Mouse (Mus musculus): ENCODE results near the gene Dock10. TPM values are rescaled to one million over a fixed set of nuclear protein-coding genes. Genes with fewer than 3 reads are reported as not detected.

The Dock10 gene
- total RNA-seq, 2 experiments from 2014 or later = 11.5 to 12.2 TPM

DNA sequence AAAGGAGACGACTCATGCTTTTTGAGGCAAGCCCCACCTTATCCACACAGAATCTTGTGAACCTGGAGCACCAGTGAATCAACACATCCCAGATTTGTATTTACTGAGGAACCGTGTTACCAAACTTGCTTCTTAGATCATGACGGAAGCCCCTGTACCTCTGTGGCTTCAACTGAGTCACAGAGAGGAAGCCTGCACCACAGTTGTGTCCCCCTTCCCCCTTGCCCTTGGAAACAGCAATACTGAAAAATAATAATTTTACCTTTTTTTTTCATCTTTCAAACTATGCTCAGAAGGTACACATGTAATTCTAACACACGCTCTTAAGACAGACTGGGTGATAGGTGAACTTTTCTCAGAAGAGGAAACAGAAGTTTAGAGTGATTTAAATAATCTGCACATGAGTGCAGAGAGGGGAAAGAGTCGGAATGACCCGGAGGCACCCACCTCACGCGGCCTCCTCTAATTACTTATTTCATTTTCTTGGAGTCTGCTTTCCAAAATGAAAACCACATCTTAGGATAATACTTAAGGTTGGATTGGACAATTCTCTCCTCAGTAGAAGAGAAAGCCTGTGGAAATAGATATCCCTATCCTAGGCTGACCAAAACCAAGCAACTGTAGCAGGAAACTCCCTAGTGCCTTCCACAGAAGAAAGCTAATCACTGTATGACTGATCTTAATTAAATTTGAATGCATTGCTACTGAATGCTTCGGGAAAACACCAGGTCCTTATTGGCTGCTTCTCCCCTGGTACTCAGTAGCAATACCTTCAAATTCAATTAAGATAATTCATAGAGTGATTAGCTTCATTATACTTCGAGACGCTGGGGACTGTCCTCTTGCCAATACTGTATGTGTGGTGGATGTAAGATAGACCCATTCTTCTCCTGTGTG, 96.6 kb downstream of the Dock10 start:
- intact Hi-C loops (cut with DNase I) = no loop called here
- no peak for DNase-seq

DNA sequence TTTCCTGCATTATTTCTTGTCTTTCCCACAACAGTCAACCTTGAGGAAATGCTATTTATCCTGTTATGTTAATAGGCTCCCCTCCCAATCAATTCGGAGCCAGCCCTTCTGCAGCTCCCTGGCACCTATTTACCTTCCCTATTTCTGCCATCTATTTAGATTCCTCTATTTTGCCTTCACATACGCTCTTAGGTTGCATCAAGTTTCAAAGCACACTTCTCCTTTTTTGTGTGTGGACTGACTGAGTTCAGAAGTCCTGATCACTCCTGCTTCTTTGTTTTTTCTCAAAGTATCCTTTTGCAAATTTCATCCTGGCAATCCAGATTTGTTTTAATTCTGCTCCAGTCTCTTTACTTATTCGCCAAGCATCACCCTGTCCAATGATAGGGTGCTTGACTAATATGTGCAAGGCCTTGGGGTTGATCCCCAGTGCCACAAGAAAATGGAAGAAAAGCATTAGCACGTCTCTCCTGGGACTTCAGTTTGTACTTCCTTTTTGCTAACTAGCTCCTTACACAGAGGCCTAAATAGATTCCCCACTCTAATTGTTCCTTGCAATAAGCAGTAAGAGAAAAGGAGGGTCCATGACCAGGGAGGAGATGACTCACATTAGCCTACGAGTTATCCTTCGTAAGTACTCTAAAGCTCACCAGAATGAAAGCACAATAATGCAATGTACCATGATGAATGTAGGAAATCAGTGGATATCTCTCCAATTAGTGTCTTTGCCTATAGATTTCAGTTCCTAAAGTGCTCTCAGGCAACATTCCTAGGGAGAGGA, 98.7 kb downstream of the Dock10 start:
- intact Hi-C loops (cut with DNase I) = no loop called here

DNA sequence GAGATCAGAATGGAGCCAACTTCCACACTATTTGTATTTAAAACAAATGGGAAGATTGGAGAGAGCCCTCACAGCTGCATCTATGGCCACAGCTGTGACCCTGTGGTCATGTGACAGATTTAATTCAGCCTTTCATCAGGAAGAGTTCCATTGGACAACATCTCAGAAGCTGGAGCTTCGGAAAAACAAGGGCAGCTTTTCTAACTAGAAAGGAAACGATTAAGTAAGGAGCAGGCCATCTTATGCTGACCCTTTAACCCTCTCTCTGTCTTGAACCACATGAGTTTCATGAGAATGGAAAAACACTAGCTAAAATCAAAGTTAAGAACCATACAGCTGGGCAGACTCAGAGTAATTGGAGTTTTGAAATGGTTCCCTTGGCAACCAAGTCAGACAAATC, 101.9 kb downstream of the Dock10 start:
- intact Hi-C loops (cut with DNase I) = no loop called here

More for the DNA sequence above, 98.7 kb downstream of the Dock10 start:
- no peak for DNase-seq

DNA sequence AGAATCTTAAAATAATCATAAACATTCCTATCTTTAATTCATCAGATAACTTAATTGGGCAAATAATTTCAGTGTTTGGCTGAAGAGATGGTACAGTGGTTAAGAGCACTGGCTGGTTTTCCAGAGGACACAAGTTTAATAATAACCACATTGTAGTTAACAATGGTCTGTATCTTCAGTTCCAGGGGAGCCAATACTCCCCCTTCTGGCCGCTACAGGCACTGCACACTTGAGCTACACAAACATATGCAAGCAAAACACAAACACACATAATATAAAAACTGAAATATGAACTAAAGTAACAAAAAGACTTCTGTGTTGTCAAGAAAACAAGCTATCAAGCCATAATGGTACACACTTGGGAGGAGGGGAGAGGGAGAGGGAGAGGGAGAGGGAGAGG, 102.5 kb downstream of the Dock10 start:
- intact Hi-C loops (cut with DNase I) = no loop called here
- DNase-seq = no peak

More for the DNA sequence above, 101.9 kb downstream of the Dock10 start:
- DNase-seq = no peak

DNA sequence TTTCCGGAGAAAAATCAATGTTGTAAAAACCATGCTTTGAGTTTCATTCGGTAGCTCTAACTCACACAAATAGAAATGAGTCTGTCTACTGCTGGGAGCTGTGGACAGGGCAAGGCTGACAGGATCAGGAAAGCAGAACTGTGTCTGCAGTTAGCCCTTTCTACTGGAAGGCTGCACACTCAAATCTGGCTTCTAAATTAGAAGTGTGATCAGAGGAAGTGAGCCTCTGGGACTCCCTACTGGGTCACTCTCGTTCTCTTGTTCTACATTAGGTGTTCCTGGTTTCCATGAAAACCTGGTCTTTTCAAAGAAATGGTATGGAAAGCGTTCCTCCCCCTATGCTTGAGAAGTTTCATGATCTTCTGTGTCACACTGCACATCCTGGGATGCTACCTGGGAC, 103.1 kb downstream of the Dock10 start:
- DNase-seq = no peak

DNA sequence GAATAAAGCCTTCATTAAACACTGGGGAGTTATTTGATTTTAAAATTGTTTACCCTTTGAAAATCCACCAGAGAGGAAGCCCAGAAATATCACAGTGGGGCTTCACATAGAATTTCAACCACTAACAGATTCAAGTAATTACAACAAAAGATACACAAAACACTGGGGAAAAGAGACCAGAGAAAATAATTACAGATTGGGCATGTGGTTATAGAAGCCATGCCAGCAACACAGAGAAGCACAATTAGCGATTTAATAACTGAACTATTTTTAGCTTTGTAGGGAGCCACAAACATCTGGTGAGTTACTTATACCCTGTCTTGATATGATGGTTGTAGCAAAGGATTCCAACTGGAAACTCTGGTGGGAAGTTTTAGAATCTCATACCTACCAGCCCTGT, 104.2 kb downstream of the Dock10 start:
- no peak for DNase-seq
- intact Hi-C loops (cut with DNase I) = no loop called here

More for the DNA sequence above, 103.1 kb downstream of the Dock10 start:
- intact Hi-C loops (cut with DNase I) = no loop called here

DNA sequence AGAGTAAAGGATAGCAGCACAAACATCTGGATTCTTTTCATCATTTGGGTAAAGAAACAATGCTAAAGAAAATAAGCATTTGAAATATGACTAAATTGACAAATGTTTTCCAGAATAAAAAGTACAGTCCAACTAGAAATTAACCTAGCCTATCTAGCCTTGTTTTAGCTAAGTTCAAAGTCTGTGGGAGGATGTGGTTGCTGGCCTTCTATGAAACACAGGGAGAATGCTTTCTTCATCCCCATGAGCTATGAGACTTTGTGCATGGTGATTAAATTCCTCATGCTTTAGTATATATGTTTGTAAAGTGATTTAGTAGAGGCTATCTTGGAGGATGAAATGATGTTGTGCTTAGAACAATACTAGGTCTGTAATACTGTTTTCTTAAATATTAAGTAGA, 105.5 kb downstream of the Dock10 start:
- DNase-seq = no peak
- intact Hi-C loops (cut with DNase I) = no loop called here

DNA sequence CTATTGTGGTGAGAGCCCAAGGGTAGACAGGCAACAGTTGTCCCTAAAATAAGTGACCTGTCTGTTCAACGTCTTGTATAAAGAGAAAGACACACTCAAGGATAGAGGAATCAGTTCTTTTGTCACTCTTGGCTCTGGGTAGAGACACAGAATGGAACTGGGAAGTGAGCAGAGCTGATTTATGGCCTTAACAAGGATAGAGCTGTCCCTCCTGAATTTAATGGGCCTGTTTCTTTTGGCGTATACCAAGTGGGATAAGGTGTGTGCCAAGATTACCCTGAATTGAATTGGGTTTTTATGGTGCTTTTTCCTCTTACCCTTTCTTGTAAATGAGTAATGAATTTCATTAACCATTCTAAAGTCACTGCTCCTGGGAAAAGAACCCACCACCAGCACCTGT, 106.2 kb downstream of the Dock10 start:
- DNase-seq = no peak
- intact Hi-C loops (cut with DNase I) = no loop called here

DNA sequence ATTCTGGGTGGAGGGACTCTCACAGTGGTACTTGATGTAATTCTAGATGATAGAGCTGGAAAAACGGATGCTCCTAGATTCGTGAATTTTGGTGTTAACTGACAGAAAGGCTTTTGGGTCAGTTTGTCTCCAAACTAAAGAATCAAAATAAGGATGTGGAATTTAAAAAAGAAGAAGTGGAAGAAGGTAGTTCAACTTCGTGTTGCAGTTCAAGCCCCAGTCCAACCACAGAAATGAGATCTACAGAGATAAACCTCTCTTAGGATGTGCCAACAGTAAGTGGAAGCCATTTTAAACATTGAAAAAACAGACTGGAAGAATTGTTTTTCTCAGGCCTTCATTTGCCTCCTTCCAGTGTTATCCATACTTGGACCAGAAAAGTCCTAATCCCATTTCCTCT, 111.7 kb downstream of the Dock10 start:
- intact Hi-C loops (cut with DNase I) = no loop called here
- no peak for DNase-seq

DNA sequence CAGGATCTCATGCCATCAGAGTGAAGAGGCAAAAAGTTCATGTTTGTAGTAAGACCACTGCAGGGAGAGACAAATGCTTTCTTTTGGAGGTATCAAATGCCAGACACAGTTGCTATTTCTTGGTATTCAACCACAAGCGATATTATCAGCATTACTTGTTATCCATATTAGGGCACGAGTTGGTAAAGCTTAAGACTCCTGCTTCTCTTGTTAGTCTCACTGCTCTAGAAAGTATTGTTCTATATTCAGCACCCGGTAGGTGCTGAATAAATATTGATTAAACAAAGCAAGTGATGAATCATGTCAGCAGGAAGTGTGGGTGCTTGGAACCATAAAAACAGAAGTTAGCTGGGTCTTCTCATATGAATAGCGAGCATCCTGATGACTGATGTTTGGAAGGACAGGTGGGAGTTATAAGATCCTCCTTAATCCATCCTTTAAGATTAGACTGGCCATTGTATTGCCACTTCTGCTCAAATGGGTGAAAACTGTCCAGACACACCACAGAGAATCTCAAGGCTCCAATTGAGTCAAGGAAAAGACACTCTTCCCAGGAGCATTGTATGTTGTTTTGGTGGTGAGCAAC, 114.4 kb downstream of the Dock10 start:
- intact Hi-C loops (cut with DNase I) = no loop called here

DNA sequence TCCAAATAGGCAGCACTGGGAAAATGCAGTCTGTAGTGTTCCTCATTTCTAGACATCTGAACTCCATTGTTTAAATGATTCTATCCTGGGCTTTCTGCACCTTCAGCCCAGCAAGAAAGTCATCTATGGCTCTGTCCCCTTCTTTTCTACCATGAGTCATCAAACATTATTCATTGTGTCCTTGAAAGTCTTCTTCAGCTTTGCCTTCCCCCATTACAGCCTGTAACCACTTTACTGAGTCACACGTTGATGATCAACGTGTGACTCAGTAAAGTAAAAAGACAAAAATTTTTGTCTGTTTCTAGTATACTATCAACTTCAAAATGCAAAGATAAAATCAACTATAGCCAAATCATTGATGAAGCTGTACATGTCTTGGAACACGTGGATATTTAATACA, 116.5 kb downstream of the Dock10 start:
- DNase-seq = no peak
- intact Hi-C loops (cut with DNase I) = no loop called here

More for the DNA sequence above, 114.4 kb downstream of the Dock10 start:
- DNase-seq = no peak

DNA sequence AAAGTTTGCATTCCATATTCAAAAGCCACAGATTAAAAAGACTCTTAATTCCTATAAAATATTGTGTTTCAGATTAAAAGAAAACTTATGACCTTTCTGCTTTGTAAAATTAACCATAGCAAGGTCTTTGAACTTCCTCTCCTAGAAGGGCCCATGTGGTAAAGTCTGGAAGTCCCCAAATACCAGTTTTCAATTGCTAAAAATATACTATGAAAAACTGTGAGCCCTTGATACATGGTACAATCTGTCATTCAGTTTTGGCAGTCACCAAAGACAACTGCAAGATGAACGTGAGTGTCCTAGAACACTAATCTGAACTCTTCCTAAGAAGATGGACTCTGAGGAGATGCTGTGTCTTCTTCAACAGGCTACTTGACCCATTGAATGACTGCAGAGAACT, 117.0 kb downstream of the Dock10 start:
- intact Hi-C loops (cut with DNase I) = no loop called here
- DNase-seq = no peak

DNA sequence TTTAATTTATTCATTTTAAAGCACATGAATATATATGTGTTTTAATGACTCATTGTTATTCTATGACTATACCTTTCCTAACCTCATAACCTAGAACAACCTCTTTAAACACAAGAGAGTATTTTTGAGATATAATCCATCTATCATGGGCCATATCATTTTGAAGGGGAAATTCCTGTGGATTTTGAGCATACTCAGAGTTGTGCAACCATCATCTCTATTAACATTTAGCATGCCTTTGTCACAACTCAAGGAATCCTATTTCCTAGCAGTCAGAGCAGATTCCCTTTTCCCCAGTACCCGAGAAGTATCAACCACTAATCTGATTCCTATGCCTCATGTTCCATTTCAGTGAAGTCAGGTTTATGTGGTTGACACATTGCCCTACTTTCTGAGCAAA, 118.8 kb downstream of the Dock10 start:
- no peak for DNase-seq
- intact Hi-C loops (cut with DNase I) = no loop called here

DNA sequence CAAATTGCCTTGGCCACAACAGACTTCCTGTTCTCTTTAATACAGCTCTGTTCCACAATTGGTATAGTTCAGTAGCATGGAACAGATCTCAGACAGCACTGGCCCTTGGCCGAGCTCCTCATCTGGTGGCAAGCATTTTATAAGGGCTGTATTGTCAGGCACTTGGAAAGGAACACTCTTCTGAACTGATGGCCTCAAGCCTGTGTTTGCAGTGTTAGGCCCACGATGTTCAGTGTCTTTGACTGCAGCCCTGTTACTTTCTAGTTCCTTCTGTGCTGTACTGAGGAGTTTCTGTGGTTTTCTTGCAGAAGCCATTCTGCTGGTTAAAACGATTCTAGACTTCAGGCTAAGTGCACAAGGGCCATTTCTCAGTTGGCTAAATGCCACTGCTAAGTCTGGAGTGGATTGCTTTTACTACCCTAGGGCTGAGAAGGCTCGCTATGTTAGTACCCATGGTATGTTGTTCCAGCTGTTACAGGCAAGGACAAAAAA, 121.1 kb downstream of the Dock10 start:
- intact Hi-C loops (cut with DNase I) = no loop called here
- peak; percentile 60 for DNase-seq

DNA sequence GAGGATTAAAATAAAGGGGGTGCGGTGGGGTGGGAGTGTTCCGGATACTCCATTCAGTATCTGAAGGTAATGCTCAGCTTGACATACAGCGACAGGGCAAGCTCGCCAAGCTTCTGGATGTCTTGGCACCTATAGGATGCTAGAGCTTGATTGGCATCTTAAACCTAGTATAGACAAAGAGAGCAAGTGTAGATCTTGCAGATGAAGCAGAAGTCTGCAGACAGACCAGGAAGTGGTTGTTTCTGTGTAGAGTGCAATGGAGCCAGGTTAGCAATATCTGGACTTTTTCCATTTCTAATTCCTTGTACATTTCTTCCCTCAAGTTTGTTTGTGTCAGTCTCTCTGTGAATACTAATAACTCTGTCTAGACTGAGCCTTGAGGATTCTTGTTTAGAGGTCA, 122.5 kb downstream of the Dock10 start:
- DNase-seq = no peak
- intact Hi-C loops (cut with DNase I) = no loop called here

DNA sequence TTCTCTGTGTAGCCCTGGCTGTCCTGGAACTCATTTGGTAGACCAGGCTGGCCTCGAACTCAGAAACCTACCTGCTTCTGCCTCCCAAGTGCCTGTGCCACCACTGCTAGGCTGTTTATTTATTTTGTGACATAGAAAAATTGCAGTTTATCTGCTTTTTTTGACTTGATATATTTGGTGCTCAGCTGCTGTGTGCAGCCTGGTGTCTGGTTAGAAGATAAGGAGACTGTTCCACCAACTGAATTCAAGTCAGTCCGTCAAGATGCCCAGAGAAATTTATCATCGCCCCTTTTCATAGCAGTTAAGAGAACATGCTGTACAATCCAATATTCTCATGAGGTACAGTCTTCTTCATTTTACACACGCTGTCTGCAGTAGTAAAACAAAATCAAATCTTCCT, 124.8 kb downstream of the Dock10 start:
- intact Hi-C loops (cut with DNase I) = no loop called here
- DNase-seq = no peak

DNA sequence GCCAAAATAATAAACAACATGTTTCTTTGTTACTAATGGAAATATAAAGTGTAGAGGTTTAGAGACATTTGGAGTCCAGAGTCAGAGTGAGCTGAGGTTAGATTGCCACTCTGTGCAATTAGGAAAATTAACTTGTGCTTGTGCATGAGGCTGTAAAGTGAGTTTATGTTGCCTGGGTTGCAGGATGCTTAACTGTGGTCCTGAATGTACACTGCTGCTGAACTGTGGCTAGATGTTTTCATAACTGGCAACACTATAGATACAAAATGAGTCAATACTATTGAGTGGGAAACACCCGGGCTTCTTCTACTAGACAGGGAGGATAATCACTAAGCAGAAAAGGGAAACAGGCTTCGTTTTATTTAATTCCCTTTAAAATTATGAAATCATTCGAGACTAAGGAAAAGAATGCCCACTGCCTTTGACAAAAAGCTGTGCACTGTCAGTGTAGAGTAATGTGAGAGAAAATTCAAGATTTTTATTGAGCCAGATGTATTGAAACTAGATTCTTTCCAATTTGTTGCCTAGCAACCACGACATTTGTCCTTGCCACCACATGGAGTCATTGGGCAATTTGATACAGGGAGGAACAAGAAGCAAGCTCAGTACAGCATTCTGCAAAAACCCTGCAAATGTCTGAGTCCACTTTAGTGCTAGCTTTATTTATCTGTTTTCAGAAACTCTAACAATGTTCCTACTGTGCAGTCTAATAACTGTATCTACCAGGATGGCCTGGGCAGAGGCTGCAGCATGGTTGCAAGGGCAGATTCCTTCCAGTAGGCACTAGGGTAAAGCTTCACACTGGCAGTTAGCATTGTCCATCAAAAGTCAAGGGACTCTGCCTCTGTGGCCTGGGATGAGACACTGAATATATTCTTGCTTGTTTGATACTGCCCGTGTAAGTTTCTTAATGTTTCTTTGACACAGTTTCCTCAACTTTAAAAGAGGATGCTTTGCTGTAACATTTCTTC, 127.9 kb downstream of the Dock10 start:
- intact Hi-C loops (cut with DNase I) = no loop called here

DNA sequence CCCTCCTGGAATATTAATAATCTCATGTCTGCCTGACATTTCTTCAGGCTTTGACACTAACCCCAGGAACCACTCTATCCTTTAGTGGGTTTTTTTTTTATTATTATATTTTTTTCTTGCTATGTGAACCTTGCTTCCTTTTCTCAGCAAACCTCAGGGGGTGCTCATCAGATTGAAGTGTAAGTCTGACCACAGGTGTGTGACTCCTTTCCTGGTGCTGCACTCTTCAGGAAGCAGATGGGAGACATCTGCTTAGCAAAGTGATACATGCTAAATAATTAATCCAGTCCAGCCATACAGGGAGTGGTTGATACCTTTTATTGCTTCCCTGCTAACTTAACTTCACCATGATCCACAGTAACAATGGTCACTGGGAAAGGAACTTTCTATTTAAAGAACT, 130.3 kb downstream of the Dock10 start:
- intact Hi-C loops (cut with DNase I) = no loop called here

More for the DNA sequence above, 127.9 kb downstream of the Dock10 start:
- no peak for DNase-seq

DNA sequence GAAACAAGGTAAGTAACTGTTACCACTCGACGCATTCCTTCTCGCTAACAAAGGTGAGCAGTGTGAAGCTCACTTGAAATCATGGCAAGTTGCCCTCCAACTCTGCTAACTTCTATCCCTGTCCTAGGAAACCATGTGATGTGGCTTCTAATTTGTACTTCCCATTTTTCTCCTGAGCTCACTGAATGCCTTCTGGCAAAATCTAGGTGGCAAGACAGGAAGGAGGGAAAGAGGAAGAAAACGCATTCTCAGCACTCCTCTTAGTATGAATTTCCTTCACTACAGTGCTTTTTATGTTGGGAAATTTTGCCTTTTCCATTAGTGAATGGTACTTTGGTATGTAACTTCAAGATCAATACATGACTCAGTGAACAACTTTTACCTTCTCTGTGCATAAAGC, 131.5 kb downstream of the Dock10 start:
- no peak for DNase-seq
- intact Hi-C loops (cut with DNase I) = no loop called here

More for the DNA sequence above, 130.3 kb downstream of the Dock10 start:
- no peak for DNase-seq

DNA sequence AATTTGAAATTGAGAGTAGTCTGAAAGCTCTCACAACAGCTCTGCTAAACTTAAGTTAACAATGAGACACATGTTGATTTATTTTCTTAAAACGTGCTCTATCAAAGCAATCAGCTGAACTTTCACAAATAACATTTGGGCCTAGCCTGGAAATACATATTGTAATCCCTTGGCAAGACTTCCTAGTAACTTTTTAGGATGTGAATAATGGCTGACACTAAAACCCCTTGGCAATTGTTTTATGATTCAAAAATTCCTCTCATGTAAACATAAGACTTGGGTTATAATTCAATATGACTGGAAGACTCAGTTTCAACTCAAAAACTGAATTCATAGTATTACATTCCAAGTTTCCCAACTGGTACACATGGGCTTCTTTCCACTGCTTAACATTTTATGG, 133.0 kb downstream of the Dock10 start:
- no peak for DNase-seq
- intact Hi-C loops (cut with DNase I) = no loop called here

Data from left cerebral cortex, postnatal 4 days (tissue).